Mouse (Mus musculus) heart, postnatal 0 days (tissue): Measurements from ENCODE around the gene Slc5a10. TPM values are rescaled to one million over a fixed set of nuclear protein-coding genes. Genes with fewer than 3 reads are reported as not detected.
A peak's percentile ranks its signal among the peaks of the same experiment; 100 is the strongest.

Experiments used
- ATAC-seq: fragments of 200-750 bp; cut with Nextera tagmentation; 2 replicates; pipeline ENCODE4 v1.8.0; 2017; ENCODE audit warnings: low read depth, moderate number of reproducible peaks, moderate library complexity; ENCODE audit not compliant: insufficient read depth
- DNase-seq: peaks from one replicate; pipeline ENCODE4 v3.0.0-alpha.2; 2016; ENCODE audit warnings: low spot score
- H3K27ac ChIP-seq: fragments of 300-500 bp; sonication (generic); 2 replicates; pipeline ENCODE4 v1.5.1; 2014; ENCODE audit warnings: low read depth, mild to moderate bottlenecking
- H3K27me3 ChIP-seq: fragments of 300-500 bp; sonication (generic); 2 replicates; pipeline ENCODE4 v1.6.1; 2014; ENCODE audit warnings: low read length, mixed read lengths; ENCODE audit not compliant: control insufficient read depth, insufficient read depth
- H3K36me3 ChIP-seq: fragments of 300-500 bp; sonication (generic); replicated peaks from 2 replicates; pipeline ENCODE4 v1.6.1; 2014; ENCODE audit warnings: low read length, mixed read lengths; ENCODE audit not compliant: control insufficient read depth, insufficient read depth
- H3K4me1 ChIP-seq: fragments of 300-500 bp; sonication (generic); 2 replicates; pipeline ENCODE4 v1.6.1; 2014; ENCODE audit warnings: antibody characterized with exemption; ENCODE audit not compliant: control insufficient read depth, insufficient read depth
- H3K4me2 ChIP-seq: fragments of 300-500 bp; sonication (generic); 2 replicates; pipeline ENCODE4 v1.6.1; 2014; ENCODE audit warnings: low read depth, mild to moderate bottlenecking, low read length, moderate library complexity
- H3K4me3 ChIP-seq: fragments of 300-500 bp; sonication (generic); 2 replicates; pipeline ENCODE4 v1.5.1; 2014; ENCODE audit warnings: low read depth, low read length
- H3K9ac ChIP-seq: fragments of 300-500 bp; sonication (generic); replicated peaks from 2 replicates; pipeline ENCODE4 v1.6.1; 2014; ENCODE audit warnings: low read depth, low read length, mixed read lengths
- H3K9me3 ChIP-seq: fragments of 300-500 bp; sonication (generic); replicated peaks from 2 replicates; pipeline ENCODE4 v1.6.1; 2016; ENCODE audit warnings: low read length; ENCODE audit not compliant: control insufficient read depth
- CTCF ChIP-seq: IDR thresholded peaks from 2 replicates; pipeline ENCODE4 v1.5.1; 2016; ENCODE audit warnings: antibody characterized with exemption, control low read depth, low read depth
- EP300 ChIP-seq: IDR thresholded peaks from 2 replicates; pipeline ENCODE4 v1.6.1; 2016; ENCODE audit warnings: antibody characterized with exemption, low read depth
- WGBS: fragments of 180-500 bp; shearing (Covaris S2); extraction: QIAGEN DNeasy Blood & Tissue Kit; methylation state at CpG from one replicate; pipeline ENCODE4 v1.1.7; 2014; 5-methylcytosine and 5-hydroxymethylcytosine counted together
- polyA plus RNA-seq: library from polyadenylated mRNA; unstranded; fragments of >200 nt; fragmentation: Nextera tagmentation; extraction: Ambion mirVana; gene quantifications from 2 replicates; pipeline ENCODE4 v1.2.1, GENCODE M21; 2015
- total RNA-seq: library from RNA; depleted of rRNA; stranded (reverse); fragments of >200 nt; gene quantifications from 2 replicates; pipeline ENCODE4 v1.2.3, GENCODE M21; 2014; ENCODE audit warnings: low replicate concordance

Gene Slc5a10
- total and polyA plus RNA-seq, 2 experiments from 2014 or later, result not detected

GRCm38 (mm10) chr11:61667782-61668181, 52.8 kb downstream of the Slc5a10 start:
- TF ChIP-seq EP300 (no peak), CTCF (no peak)
- DNase-seq (no peak), ATAC-seq (no peak)
- 80% methylated on average over 5 of the region's 5 CpGs for WGBS
- Histone ChIP-seq H3K9me3 (no peaks in the 10 kb centered on the region), H3K4me3 (no peak overlapping the region), H3K36me3 (no peaks in the 10 kb centered on the region), H3K4me1 (no peaks in the 10 kb centered on the region), H3K27me3 (no peaks in the 10 kb centered on the region), H3K9ac (no peak overlapping the region), H3K4me2 (no peak overlapping the region), H3K27ac (no peak overlapping the region)

- Histone ChIP-seq H3K4me3 (no peak overlapping the region), H3K4me2 (no peak overlapping the region), H3K9ac (no peak overlapping the region), H3K27ac (no peak overlapping the region), H3K4me1 (no peaks in the 10 kb centered on the region), H3K36me3 (no peaks in the 10 kb centered on the region), H3K9me3 (no peaks in the 10 kb centered on the region), H3K27me3 (no peaks in the 10 kb centered on the region)
- ATAC-seq (no peak), DNase-seq (no peak)
- TF ChIP-seq CTCF, result no peak
- TF ChIP-seq EP300, result no peak
- 89% methylated on average over 5 of the region's 5 CpGs for WGBS
These were observed 53.4 kb downstream of the Slc5a10 start for GRCm38 (mm10) chr11:61667248-61667647.

GRCm38 (mm10) chr11:61665991-61666799, 54.4 kb downstream of the Slc5a10 start:
- peak; percentile 37 for ATAC-seq
- WGBS, result 39% methylated on average over 7 of the region's 7 CpGs
- DNase-seq, result peak; percentile 63
- H3K36me3 ChIP-seq, result no peaks in the 10 kb centered on the region
- H3K4me1 ChIP-seq, result no peaks in the 10 kb centered on the region
- TF ChIP-seq EP300 (no peak), CTCF (peak; percentile 80)
- H3K27me3 ChIP-seq, result no peaks in the 10 kb centered on the region
- no peak overlapping the region for H3K9ac ChIP-seq
- H3K4me2 ChIP-seq, result no peak overlapping the region
- H3K4me3 ChIP-seq, result no peak overlapping the region
- H3K27ac ChIP-seq, result no peak overlapping the region
- H3K9me3 ChIP-seq, result no peaks in the 10 kb centered on the region

- Histone ChIP-seq H3K4me2 (no peak overlapping the region), H3K9ac (no peak overlapping the region), H3K27ac (no peak overlapping the region), H3K9me3 (no peaks in the 10 kb centered on the region), H3K4me1 (no peaks in the 10 kb centered on the region), H3K4me3 (no peak overlapping the region), H3K36me3 (no peaks in the 10 kb centered on the region), H3K27me3 (no peaks in the 10 kb centered on the region)
- TF ChIP-seq CTCF, result no peak
- TF ChIP-seq EP300, result no peak
- no peak for ATAC-seq
- WGBS, result 75% methylated on average over 4 of the region's 4 CpGs
- DNase-seq, result no peak
These were observed 55.2 kb downstream of the Slc5a10 start for GRCm38 (mm10) chr11:61665401-61665800.

GRCm38 (mm10) chr11:61662189-61662588, 58.4 kb downstream of the Slc5a10 start:
- DNase-seq, result no peak
- no peak for TF ChIP-seq EP300
- TF ChIP-seq CTCF, result no peak
- Histone ChIP-seq H3K4me3 (no peak overlapping the region), H3K4me2 (no peak overlapping the region), H3K9ac (no peak overlapping the region), H3K9me3 (no peaks in the 10 kb centered on the region), H3K36me3 (no peaks in the 10 kb centered on the region), H3K27me3 (no peaks in the 10 kb centered on the region), H3K4me1 (no peaks in the 10 kb centered on the region), H3K27ac (no peak overlapping the region)
- 86% methylated on average over 5 of the region's 5 CpGs for WGBS
- no peak for ATAC-seq
